Mouse (Mus musculus): ENCODE data around the gene Dock9. TPM values are rescaled to one million over a fixed set of nuclear protein-coding genes. Genes with fewer than 3 reads are reported as not detected.

The Dock9 gene
- total and polyA plus RNA-seq, 3 experiments, result 9.3 to 12.2 (median 10.3) TPM

GRCm38 (mm10) chr14:121527883-121528282 lies 269.8 kb downstream of the Dock9 start:
- no peaks in the 10 kb centered on the region for H3K27me3 ChIP-seq (replicated peaks)
- H3K4me2 ChIP-seq (ENCODE audit: insufficient read depth, low read depth, poor library complexity, severe bottlenecking), result no peak overlapping the region
- no peak overlapping the region for H3K4me3 ChIP-seq (replicated peaks in 1 of 3; ENCODE audit: low read depth in 2 of 3, low read length in 2 of 3, poor library complexity in 1 of 3)
- no peaks in the 10 kb centered on the region for H3K79me2 ChIP-seq (replicated peaks; ENCODE audit: control insufficient read depth, extremely low read depth, insufficient read depth, poor library complexity, severe bottlenecking)
- dilution Hi-C loops (cut with MboI; ENCODE audit: extremely low pct_ligation_motif_present, extremely low pct_unique_long_range_greater_than_20kb, low sequenced_read_pairs), result no loop called here
- TF ChIP-seq MXI1 (IDR thresholded peaks at IDR 0.05; ENCODE audit: low read depth, low read length) (no peak), ZKSCAN1 (IDR thresholded peaks at IDR 0.05; ENCODE audit: borderline replicate concordance, low read depth, low read length) (no peak), E2F4 (IDR thresholded peaks at IDR 0.05; ENCODE audit: insufficient replicate concordance, low read depth, low read length) (no peak)
- in situ Hi-C loops (cut with MboI; ENCODE audit: low pct_ligation_motif_present, low pct_unique_long_range_greater_than_20kb, low sequenced_read_pairs), result no loop called here
- no peak overlapping the region for H3K27ac ChIP-seq (ENCODE audit: insufficient read depth, low read depth)
- H3K9ac ChIP-seq (ENCODE audit: insufficient read depth, low read depth), result no peak overlapping the region
- no peak for DNase-seq (ENCODE audit: extremely low read depth)
- no peaks in the 10 kb centered on the region for H3K9me3 ChIP-seq (replicated peaks; ENCODE audit: low read length)
- H3K4me1 ChIP-seq (ENCODE audit: control insufficient read depth in 1 of 2, insufficient read depth in 2 of 2), result peaks cover 12 to 23% of the 10 kb centered on the region in 2 experiments
- H3K36me3 ChIP-seq (replicated peaks in 1 of 2; ENCODE audit: control insufficient read depth in 1 of 2, insufficient read depth in 1 of 2, low read length in 1 of 2), result no peaks in the 10 kb centered on the region

DNA sequence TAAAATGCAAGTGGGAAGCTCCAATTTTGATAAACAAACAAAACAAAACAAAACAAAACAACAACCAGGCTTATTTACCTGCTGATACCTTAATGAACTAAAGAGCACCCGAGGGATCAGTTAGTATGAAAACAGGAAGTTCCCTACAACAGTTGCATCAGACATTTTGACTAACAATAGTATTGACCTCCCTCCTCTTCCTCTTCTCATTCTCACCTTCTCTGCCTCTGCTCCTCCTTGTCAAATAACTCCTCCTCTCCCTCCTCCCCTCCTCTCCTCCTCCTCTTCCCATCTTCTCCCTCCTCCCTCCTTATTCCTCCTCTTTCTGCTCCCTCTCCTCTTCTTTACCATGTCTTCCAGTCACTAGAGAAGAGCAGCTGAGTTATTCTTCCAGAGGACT lies 270.4 kb downstream of the Dock9 start:
- Histone ChIP-seq H3K9ac (ENCODE audit: insufficient read depth, low read depth) (no peak overlapping the region), H3K27me3 (replicated peaks) (no peaks in the 10 kb centered on the region), H3K27ac (ENCODE audit: insufficient read depth, low read depth) (no peak overlapping the region), H3K9me3 (replicated peaks; ENCODE audit: low read length) (no peaks in the 10 kb centered on the region), H3K36me3 (replicated peaks in 1 of 2; ENCODE audit: control insufficient read depth in 1 of 2, insufficient read depth in 1 of 2, low read length in 1 of 2) (no peaks in the 10 kb centered on the region), H3K79me2 (replicated peaks; ENCODE audit: control insufficient read depth, extremely low read depth, insufficient read depth, poor library complexity, severe bottlenecking) (no peaks in the 10 kb centered on the region), H3K4me1 (ENCODE audit: control insufficient read depth in 1 of 2, insufficient read depth in 2 of 2) (peaks cover 12 to 23% of the 10 kb centered on the region in 2 experiments), H3K4me2 (ENCODE audit: insufficient read depth, low read depth, poor library complexity, severe bottlenecking) (no peak overlapping the region), H3K4me3 (replicated peaks in 1 of 3; ENCODE audit: low read depth in 2 of 3, low read length in 2 of 3, poor library complexity in 1 of 3) (no peak overlapping the region)
- dilution Hi-C loops (cut with MboI; ENCODE audit: extremely low pct_ligation_motif_present, extremely low pct_unique_long_range_greater_than_20kb, low sequenced_read_pairs) (no loop called here), in situ Hi-C loops (cut with MboI; ENCODE audit: low pct_ligation_motif_present, low pct_unique_long_range_greater_than_20kb, low sequenced_read_pairs) (no loop called here)
- peak; percentile 25 for DNase-seq (ENCODE audit: extremely low read depth)
- TF ChIP-seq NELFE (IDR thresholded peaks at IDR 0.05; ENCODE audit: low read depth, low read length) (no peak), MYC (IDR thresholded peaks at IDR 0.05; ENCODE audit: low read depth, low read length) (no peak), UBTF (IDR thresholded peaks at IDR 0.05; ENCODE audit: low read depth, low read length) (no peak), MAFK (IDR thresholded peaks at IDR 0.05; ENCODE audit: insufficient replicate concordance, low read length) (no peak), MXI1 (IDR thresholded peaks at IDR 0.05; ENCODE audit: low read depth, low read length) (no peak), CTCF (conservative IDR thresholded peaks at IDR 0.05 in 1 of 2, IDR thresholded peaks at IDR 0.05 in 1 of 2; ENCODE audit: low read depth in 2 of 2, low read length in 2 of 2) (no peak), SMC3 (IDR thresholded peaks at IDR 0.05; ENCODE audit: low read depth, low read length) (no peak), TCF12 (IDR thresholded peaks at IDR 0.05; ENCODE audit: low read depth, low read length) (no peak), GABPA (IDR thresholded peaks at IDR 0.05; ENCODE audit: insufficient replicate concordance, low read depth, low read length) (no peak), USF2 (conservative IDR thresholded peaks at IDR 0.05; ENCODE audit: low read depth, low read length) (no peak), E2F4 (IDR thresholded peaks at IDR 0.05; ENCODE audit: insufficient replicate concordance, low read depth, low read length) (no peak), MEF2A (IDR thresholded peaks at IDR 0.05; ENCODE audit: borderline replicate concordance, low read depth, low read length) (no peak), USF1 (IDR thresholded peaks at IDR 0.05; ENCODE audit: low read depth, low read length) (no peak), NRF1 (IDR thresholded peaks at IDR 0.05; ENCODE audit: low read depth, low read length) (no peak), JUN (IDR thresholded peaks at IDR 0.05; ENCODE audit: insufficient read depth, low read depth, low read length) (no peak), BHLHE40 (IDR thresholded peaks at IDR 0.05; ENCODE audit: low read depth, low read length) (no peak), MAZ (IDR thresholded peaks at IDR 0.05; ENCODE audit: low read depth, low read length) (no peak), CHD2 (IDR thresholded peaks at IDR 0.05; ENCODE audit: low read length) (no peak), POLR2AphosphoS2 (IDR thresholded peaks at IDR 0.05; ENCODE audit: low read depth, low read length) (no peak), EP300 (IDR thresholded peaks at IDR 0.05; ENCODE audit: low read length) (no peak)

All from CH12.LX (cell line).